Mouse (Mus musculus): ENCODE measurements at regions not wholly inside any gene's neighbourhood (a gene's known extent, or its start where the extent isn't known, plus 50 kb on each side); places are given as distances from the start of the nearest gene placed in this dataset.

- DNase-seq: no peak
Measured at GRCm38 (mm10) chr13:31168854-31169253, 194.8 kb downstream of the Gm5447 start.

GRCm38 (mm10) chr13:31171751-31172150 lies 197.7 kb downstream of the Gm5447 start:
- no peak for DNase-seq

GRCm38 (mm10) chr13:31172580-31172979 lies 198.6 kb downstream of the Gm5447 start:
- DNase-seq: no peak

GRCm38 (mm10) chr13:31177999-31178783 lies 204.2 kb downstream of the Gm5447 start:
- no peak for DNase-seq

- DNase-seq: no peak
Measured at GRCm38 (mm10) chr13:31178964-31179363, 205.0 kb downstream of the Gm5447 start.

- peak; percentile 8 for DNase-seq
Measured at GRCm38 (mm10) chr13:31179407-31180001, 205.5 kb downstream of the Gm5447 start.

- no peak for DNase-seq
Measured at GRCm38 (mm10) chr13:31181530-31181929, 207.5 kb downstream of the Gm5447 start.

- no peak for DNase-seq
Measured at GRCm38 (mm10) chr13:31184845-31185834, 211.1 kb downstream of the Gm5447 start.

GRCm38 (mm10) chr13:31186805-31187589 lies 213.0 kb downstream of the Gm5447 start:
- DNase-seq: no peak

- no peak for DNase-seq
Measured at GRCm38 (mm10) chr13:31189116-31189515, 215.1 kb downstream of the Gm5447 start.

- no peak for DNase-seq
Measured at GRCm38 (mm10) chr13:31190036-31190435, 216.0 kb downstream of the Gm5447 start.

- DNase-seq: no peak
Measured at GRCm38 (mm10) chr13:31191344-31192139, 217.5 kb downstream of the Gm5447 start.

GRCm38 (mm10) chr13:31194971-31195370 lies 221.0 kb downstream of the Gm5447 start:
- no peak for DNase-seq

GRCm38 (mm10) chr13:31196546-31196945 lies 222.5 kb downstream of the Gm5447 start:
- no peak for DNase-seq

GRCm38 (mm10) chr13:31197593-31197992 lies 223.6 kb downstream of the Gm5447 start:
- no peak for DNase-seq

GRCm38 (mm10) chr13:31199384-31199783 lies 225.4 kb downstream of the Gm5447 start:
- DNase-seq: no peak

- no peak for DNase-seq
Measured at GRCm38 (mm10) chr13:31204068-31204467, 230.1 kb downstream of the Gm5447 start.

- no peak for DNase-seq
Measured at GRCm38 (mm10) chr13:31206381-31206780, 232.4 kb downstream of the Gm5447 start.

GRCm38 (mm10) chr13:31207709-31208108 lies 233.7 kb downstream of the Gm5447 start:
- DNase-seq: no peak

GRCm38 (mm10) chr13:31223016-31223415 lies 249.0 kb downstream of the Gm5447 start:
- DNase-seq: no peak

- no peak for DNase-seq
Measured at GRCm38 (mm10) chr13:31240546-31240945, 266.5 kb downstream of the Gm5447 start.

- no peak for DNase-seq
Measured at GRCm38 (mm10) chr13:31248996-31249395, 275.0 kb downstream of the Gm5447 start.

Measured in thymus, postnatal 4 days (tissue).